Mouse (Mus musculus) brain, embryonic 18.5 days (tissue): ENCODE measurements around the gene Schip1.

Source experiments
- DNase-seq: peaks from one replicate; pipeline ENCODE4 v3.0.0-alpha.2; 2012; ENCODE audit warnings: low read depth, low spot score

Gene Schip1

GRCm38 (mm10) chr3:68508629-68509028, 444.0 kb downstream of the Schip1 start:
- DNase-seq = no peak

DNA sequence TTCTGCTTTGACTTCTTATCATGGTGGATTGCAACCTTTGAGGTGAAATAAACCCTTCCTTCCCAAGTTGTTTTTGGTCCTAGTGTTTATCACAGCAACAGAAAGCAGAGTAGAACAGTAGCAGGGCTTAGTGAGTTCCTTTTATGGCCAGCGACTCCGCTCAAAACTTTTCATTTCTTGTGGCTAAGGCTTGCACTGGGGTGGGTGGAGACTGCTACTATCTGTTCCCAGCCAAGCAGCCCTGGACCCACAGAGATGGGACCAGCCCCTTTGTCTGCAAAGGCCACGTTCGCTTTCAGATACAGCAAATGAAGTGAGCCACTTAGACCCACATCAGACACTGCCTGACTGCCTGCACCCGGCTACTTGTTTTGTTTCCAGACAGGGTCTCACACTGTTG, 446.3 kb downstream of the Schip1 start:
- DNase-seq = no peak

GRCm38 (mm10) chr3:68511744-68512143, 447.1 kb downstream of the Schip1 start:
- DNase-seq = no peak

DNA sequence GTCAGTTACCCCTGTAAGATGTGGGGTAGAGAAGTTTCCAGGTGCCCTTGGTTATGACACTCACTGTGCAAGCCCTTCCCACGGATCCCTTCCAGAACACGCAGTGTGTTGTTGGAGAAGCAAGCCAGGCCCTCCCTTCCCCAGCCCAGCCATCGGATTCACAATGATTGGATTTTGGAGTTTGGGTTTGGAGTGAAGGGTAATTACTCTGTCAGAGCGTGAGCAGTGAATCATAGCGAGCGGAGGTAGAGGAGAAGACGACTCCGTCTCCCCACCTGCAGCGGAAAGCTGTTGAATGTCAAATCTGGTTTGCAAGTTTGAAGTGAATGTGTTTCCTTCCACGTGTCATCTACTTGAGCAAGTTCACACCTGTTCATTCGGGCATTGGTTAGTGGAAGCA, 447.7 kb downstream of the Schip1 start:
- DNase-seq = no peak

- DNase-seq = no peak
Observed at GRCm38 (mm10) chr3:68513340-68514119, 448.9 kb downstream of the Schip1 start.

- no peak for DNase-seq
Observed at GRCm38 (mm10) chr3:68514120-68514497, 449.5 kb downstream of the Schip1 start.

GRCm38 (mm10) chr3:68514717-68515116, 450.1 kb downstream of the Schip1 start:
- no peak for DNase-seq

GRCm38 (mm10) chr3:68516393-68517081, 451.9 kb downstream of the Schip1 start:
- DNase-seq = no peak

DNA sequence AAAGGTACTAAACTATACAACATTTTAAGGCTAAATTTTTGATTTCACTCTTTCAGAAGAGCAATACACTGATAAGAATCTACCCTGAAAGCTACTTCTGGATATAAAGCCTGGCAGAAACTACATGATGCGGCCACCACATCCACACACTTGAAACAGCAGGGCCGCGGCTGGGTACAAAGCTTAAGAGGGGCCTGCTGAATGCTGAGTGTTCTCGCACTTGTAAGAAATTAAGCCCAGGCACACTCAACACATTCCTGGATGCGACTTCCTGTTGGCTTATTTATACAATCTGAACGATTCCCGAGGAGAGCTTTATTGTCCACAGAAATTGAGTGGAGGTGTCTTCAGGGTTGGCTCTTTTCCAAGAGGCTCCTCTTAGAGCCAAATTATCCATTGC, 452.6 kb downstream of the Schip1 start:
- DNase-seq = no peak

DNA sequence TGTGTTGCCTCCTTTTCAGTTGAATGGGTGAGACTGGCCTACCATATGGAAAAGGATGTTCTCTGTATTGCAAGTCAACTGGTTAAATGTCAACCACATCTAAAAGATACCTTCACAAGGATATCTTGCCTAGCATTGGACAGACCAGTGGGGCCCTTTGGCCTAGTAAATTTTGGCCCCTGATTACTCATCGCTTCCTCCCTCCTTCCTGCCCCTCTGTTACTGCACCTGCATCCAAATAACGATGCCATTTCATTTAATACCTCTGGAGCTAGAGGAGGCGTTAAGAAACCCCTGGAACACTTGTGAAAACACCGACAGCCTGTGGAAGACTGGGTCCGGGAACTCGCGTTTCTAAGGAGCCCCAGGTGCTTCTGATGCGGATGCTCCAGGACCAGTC, 453.4 kb downstream of the Schip1 start:
- no peak for DNase-seq

DNA sequence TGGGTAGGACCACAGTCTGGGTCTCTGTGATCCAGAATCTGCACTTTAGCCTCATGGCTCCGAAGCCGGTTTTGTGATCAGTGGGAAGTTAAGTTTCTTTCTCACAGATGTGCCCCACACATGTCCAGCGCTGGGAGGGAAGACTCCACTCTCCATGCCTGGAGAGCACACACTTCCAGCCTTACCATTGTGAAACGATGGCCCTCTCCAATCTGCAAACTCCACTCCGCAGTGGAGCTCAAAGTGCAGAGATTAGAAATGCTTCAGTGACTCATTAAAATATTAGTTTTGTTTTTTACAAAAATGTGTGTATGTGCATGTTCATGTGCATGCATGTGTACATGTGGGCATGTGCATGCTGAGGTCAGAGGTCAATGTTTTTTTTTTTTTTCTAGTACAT, 454.0 kb downstream of the Schip1 start:
- no peak for DNase-seq

DNA sequence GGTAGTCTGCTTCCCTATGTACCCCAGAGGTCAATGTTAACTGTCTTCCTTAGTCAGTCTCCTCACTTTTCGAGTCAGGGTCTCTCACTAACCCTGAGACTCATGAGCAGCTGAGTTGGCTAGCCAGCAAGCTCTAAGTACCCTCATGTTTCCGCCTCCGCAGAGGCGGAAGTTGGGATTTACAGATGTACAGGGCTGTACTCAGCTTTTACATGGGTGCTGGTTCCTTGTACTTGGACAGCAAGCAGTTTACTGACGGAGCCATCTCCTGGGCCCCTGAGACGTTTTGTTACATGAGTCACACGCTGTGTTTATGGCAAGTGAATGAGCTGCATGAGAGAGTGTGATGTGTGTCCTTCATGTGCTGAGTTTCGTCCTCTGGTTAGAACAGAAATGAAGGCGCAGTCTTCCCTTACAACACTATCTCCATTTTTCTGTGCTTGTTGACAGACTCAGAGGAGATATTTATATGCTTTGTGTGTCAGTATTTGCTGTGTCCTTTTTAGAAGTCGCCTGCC, 460.8 kb downstream of the Schip1 start:
- no peak for DNase-seq

DNA sequence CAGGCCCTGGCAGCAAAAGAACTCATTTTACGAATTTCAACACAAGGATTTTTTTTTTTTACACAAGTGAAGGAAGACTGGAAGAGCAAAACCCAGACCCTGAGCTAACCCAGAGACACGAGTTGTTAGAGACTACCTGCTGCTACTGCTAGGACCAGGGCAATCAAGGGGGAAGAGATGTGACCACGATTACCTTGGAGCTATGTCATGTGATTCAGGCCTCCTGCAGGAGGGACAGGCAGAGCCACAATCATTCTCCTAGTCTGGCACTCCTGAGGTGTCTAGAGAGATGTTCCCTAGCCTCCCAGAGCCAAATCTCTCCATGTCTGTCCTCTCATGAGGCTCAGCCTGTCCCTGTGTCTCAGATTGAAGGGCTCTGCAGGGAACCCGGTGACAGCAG, 461.8 kb downstream of the Schip1 start:
- DNase-seq = no peak

DNA sequence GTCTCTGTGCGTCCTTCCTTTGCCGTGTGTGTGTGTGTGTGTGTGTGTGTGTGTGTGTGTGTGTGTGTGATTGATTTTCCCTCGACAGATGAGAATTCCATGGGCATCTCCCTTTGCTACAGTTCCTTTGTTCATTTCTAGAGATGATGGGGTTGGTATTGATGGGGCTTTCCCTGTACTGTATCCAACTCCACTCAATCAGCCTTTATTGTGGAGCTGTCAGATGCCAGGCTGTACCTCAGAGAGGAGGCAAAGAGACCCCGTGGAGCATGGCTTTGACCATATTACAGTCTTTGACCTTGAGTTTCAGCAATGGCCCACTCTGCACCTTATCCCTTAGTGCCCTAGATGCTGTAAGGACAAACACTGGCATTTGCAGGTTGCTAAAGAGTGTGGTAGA, 462.6 kb downstream of the Schip1 start:
- DNase-seq = no peak

GRCm38 (mm10) chr3:68531908-68532307, 467.3 kb downstream of the Schip1 start:
- DNase-seq = no peak

- DNase-seq = no peak
Observed at GRCm38 (mm10) chr3:68534571-68535051, 470.0 kb downstream of the Schip1 start.

DNA sequence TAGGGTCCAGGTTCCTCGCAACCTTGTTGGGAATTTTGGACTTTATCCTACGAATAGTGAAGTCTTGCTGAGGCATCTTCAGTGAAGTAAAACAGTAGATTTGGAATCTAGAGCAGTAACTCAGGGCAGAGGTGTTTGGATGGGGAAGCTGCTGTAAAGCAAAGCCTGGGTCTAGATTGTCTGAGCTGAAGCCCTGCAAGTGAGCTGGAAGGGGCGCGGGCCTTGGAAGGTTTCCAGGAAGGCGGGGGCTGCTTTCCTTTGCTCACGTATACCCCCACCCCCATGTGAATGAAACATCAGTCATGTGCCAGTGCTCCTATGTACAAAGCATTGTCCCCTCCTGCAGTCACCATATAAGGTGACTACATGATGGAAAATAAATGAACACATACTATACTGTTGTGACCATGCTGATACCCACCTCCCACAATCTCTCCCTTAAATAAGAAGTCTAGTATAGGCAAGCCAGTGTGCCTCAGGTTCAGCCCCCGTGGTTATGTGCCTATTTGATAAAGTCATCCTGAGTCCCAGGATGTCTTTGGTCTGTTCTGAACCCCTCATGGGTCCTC, 470.6 kb downstream of the Schip1 start:
- no peak for DNase-seq

DNA sequence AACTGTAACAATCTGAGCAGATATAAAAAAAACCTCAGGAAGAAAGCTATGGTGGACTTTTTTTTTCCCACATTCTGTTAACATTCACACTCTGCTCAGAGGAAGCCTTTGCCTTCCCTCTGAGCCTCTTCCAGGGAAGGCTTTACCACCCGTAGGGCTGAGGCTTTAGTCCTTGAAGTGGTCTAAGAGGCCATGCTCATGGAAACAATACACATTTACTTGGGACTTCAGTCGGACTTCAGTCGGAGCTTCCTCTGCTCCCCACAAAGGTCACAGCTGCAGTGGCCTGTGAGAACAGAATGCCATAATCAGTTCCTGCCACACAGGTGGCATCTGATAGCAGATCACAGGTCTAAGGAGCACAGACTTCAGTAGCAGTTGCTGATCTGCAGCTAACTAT, 471.5 kb downstream of the Schip1 start:
- no peak for DNase-seq

DNA sequence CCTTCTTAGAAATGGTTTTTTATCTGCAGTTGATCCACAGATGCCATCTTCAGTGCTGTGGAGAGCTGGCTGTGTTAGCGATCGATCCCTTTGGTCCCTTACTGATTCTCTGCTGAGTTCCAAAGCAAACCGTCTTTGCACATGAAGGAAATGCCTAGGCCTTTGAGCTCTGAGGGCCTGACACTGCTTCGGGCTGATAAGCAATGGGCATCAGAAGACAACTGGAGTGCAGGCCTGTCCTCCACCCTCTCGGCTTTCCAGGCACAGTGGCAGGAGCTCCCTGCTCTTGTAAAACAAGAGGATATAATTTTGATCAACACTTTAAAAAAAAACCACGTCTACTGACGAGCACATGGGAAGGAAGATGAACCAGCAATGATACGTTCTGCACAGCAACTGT, 477.1 kb downstream of the Schip1 start:
- DNase-seq = no peak

DNA sequence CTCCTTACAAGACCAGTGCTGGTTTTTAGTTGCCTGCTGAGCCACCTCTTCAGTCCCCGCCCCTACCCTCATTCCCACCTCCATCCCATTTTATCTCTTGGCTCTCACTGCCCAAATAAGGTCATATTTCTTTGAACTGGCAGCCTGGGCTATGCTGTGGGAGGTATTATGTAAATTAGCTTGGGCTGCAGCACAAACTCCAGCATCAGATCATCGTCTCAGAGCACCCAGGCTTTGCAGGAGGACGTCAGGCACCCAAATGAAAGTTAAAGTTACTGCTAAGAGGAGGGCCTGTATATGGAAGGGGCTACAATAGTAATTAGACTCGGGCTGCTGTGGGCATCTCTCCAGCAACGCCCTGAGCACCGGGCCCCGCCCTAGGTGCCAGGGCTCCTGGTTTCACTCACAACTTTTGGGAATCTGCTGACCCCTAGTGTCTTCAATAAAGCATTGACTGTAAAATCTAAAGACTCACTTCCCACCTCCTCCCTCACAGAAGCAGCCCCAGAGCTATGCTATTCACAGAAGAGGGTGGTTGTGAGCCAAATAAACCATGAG, 478.4 kb downstream of the Schip1 start:
- peak; percentile 16 for DNase-seq

DNA sequence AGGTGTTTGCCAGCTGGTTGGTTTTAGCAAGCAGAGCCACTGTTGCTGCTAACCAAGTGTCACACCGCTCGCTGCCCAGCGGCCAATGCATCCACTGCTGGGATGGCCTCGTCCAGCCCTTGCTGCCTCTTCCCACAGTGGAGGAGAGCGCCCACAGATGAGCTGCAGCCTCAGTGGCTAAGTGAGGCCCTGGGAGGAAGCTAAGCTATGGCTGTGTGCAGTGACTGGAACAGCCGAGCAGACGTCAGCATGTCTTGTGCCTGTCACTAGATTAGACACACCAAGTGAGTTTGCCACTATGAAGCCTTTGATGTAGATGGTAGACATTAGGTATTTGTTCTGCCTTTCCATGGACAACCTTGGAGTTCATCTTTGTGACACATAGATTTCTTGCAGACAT, 480.2 kb downstream of the Schip1 start:
- DNase-seq = no peak

DNA sequence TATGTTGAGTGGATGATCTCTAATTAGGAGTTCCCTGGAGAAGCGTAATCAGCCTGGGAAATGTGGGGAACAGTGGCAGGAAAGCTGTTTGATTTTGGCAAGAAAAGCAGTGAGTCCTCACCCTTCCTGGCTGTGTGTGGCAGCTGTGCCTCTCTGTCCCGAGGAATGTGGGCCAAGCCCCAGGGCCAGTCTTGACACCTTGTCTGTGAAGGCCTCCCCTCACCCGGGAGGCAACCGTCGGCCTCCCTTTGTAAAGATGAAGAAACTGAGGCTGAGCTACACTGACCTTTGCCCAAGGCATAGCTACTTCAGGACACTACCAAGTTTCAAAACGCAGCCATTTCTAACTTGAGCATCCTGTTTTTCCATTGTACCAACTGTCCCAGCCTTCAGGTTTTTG, 481.3 kb downstream of the Schip1 start:
- no peak for DNase-seq
